Mouse (Mus musculus): Measurements from ENCODE around the gene Ttc13. TPM values are rescaled to one million over a fixed set of nuclear protein-coding genes. Genes with fewer than 3 reads are reported as not detected.
A peak's percentile ranks its signal among the peaks of the same experiment; 100 is the strongest.

Ttc13 gene
- polyA plus RNA-seq, 1 experiment from 2014 or later = 29.0 TPM

GRCm38 (mm10) chr8:124658415-124658814, 63.4 kb downstream of the Ttc13 start:
- 25% methylated on average over 2 of the region's 2 CpGs for WGBS
- DNase-seq (ENCODE audit: low spot score) (no peak), ATAC-seq (replicated peaks; ENCODE audit: low FRiP score, low read depth) (no peak)
- Histone ChIP-seq H3K9ac (ENCODE audit: low read depth, low read length) (no peak overlapping the region), H3K9me3 (replicated peaks; ENCODE audit: low read length) (no peaks in the 10 kb centered on the region), H3K27ac (no peak overlapping the region), H3K36me3 (ENCODE audit: insufficient read depth, low read length) (no peaks in the 10 kb centered on the region), H3K4me3 (replicated peaks; ENCODE audit: low read depth, low read length) (no peak overlapping the region), H3K4me1 (replicated peaks; ENCODE audit: insufficient read depth, low read length) (peaks cover 31% of the 10 kb centered on the region), H3K4me2 (ENCODE audit: low read length) (0 out of 2 replicates have a peak overlapping the region, but pooled peaks have one; percentile 3), H3K27me3 (ENCODE audit: insufficient read depth, low read length) (no peaks in the 10 kb centered on the region)
- TF ChIP-seq CTCF (IDR thresholded peaks at IDR 0.05; ENCODE audit: low read depth) = no peak

GRCm38 (mm10) chr8:124657961-124658360, 63.8 kb downstream of the Ttc13 start:
- ATAC-seq (replicated peaks; ENCODE audit: low FRiP score, low read depth) (no peak), DNase-seq (ENCODE audit: low spot score) (no peak)
- WGBS = 79% methylated on average over 7 of the region's 7 CpGs
- Histone ChIP-seq H3K27ac (no peak overlapping the region), H3K4me1 (replicated peaks; ENCODE audit: insufficient read depth, low read length) (peaks cover 35% of the 10 kb centered on the region), H3K27me3 (ENCODE audit: insufficient read depth, low read length) (no peaks in the 10 kb centered on the region), H3K9me3 (replicated peaks; ENCODE audit: low read length) (no peaks in the 10 kb centered on the region), H3K4me2 (ENCODE audit: low read length) (no peak overlapping the region), H3K36me3 (ENCODE audit: insufficient read depth, low read length) (no peaks in the 10 kb centered on the region), H3K9ac (ENCODE audit: low read depth, low read length) (no peak overlapping the region), H3K4me3 (replicated peaks; ENCODE audit: low read depth, low read length) (no peak overlapping the region)
- no peak for TF ChIP-seq CTCF (IDR thresholded peaks at IDR 0.05; ENCODE audit: low read depth)

- H3K9me3 ChIP-seq (replicated peaks; ENCODE audit: low read length) = no peaks in the 10 kb centered on the region
- no peak overlapping the region for H3K4me3 ChIP-seq (replicated peaks; ENCODE audit: low read depth, low read length)
- TF ChIP-seq CTCF (IDR thresholded peaks at IDR 0.05; ENCODE audit: low read depth) = 0 out of 2 replicates have a peak, but pooled peaks have one; percentile 10
- DNase-seq (ENCODE audit: low spot score) (peak; percentile 74), ATAC-seq (replicated peaks; ENCODE audit: low FRiP score, low read depth) (peak; percentile 60)
- no peaks in the 10 kb centered on the region for H3K27me3 ChIP-seq (ENCODE audit: insufficient read depth, low read length)
- WGBS = 35% methylated on average over 28 of the region's 28 CpGs
- 0 out of 2 replicates have a peak overlapping the region, but pooled peaks have one; percentile 27 for H3K9ac ChIP-seq (ENCODE audit: low read depth, low read length)
- peaks cover 42% of the 10 kb centered on the region for H3K4me1 ChIP-seq (replicated peaks; ENCODE audit: insufficient read depth, low read length)
- H3K4me2 ChIP-seq (ENCODE audit: low read length) = peak overlapping the region; percentile 27
- no peaks in the 10 kb centered on the region for H3K36me3 ChIP-seq (ENCODE audit: insufficient read depth, low read length)
- H3K27ac ChIP-seq = peak overlapping the region; percentile 54
These were observed 68.0 kb downstream of the Ttc13 start for GRCm38 (mm10) chr8:124653568-124654475.

GRCm38 (mm10) chr8:124652546-124652945, 69.2 kb downstream of the Ttc13 start:
- DNase-seq (ENCODE audit: low spot score) = peak; percentile 90
- H3K9ac ChIP-seq (ENCODE audit: low read depth, low read length) = no peak overlapping the region
- ATAC-seq (replicated peaks; ENCODE audit: low FRiP score, low read depth) = peak; percentile 52; the same call in 1 of the 2 replicates
- no peak overlapping the region for H3K4me2 ChIP-seq (ENCODE audit: low read length)
- no peaks in the 10 kb centered on the region for H3K36me3 ChIP-seq (ENCODE audit: insufficient read depth, low read length)
- H3K27ac ChIP-seq = peak overlapping the region; percentile 54
- no peaks in the 10 kb centered on the region for H3K9me3 ChIP-seq (replicated peaks; ENCODE audit: low read length)
- peaks cover 33% of the 10 kb centered on the region for H3K4me1 ChIP-seq (replicated peaks; ENCODE audit: insufficient read depth, low read length)
- no peak overlapping the region for H3K4me3 ChIP-seq (replicated peaks; ENCODE audit: low read depth, low read length)
- TF ChIP-seq CTCF (IDR thresholded peaks at IDR 0.05; ENCODE audit: low read depth) = no peak
- no peaks in the 10 kb centered on the region for H3K27me3 ChIP-seq (ENCODE audit: insufficient read depth, low read length)
- WGBS = 12% methylated on average over 4 of the region's 4 CpGs

GRCm38 (mm10) chr8:124651776-124652175, 70.0 kb downstream of the Ttc13 start:
- no peaks in the 10 kb centered on the region for H3K9me3 ChIP-seq (replicated peaks; ENCODE audit: low read length)
- no peak for ATAC-seq (replicated peaks; ENCODE audit: low FRiP score, low read depth)
- WGBS = 82% methylated on average over 20 of the region's 20 CpGs
- no peaks in the 10 kb centered on the region for H3K36me3 ChIP-seq (ENCODE audit: insufficient read depth, low read length)
- no peak overlapping the region for H3K4me3 ChIP-seq (replicated peaks; ENCODE audit: low read depth, low read length)
- H3K9ac ChIP-seq (ENCODE audit: low read depth, low read length) = no peak overlapping the region
- peaks cover 33% of the 10 kb centered on the region for H3K4me1 ChIP-seq (replicated peaks; ENCODE audit: insufficient read depth, low read length)
- no peak for TF ChIP-seq CTCF (IDR thresholded peaks at IDR 0.05; ENCODE audit: low read depth)
- no peaks in the 10 kb centered on the region for H3K27me3 ChIP-seq (ENCODE audit: insufficient read depth, low read length)
- H3K27ac ChIP-seq = no peak overlapping the region; the same call in 1 of the 2 replicates
- no peak for DNase-seq (ENCODE audit: low spot score)
- H3K4me2 ChIP-seq (ENCODE audit: low read length) = no peak overlapping the region

- 0 out of 2 replicates have a peak overlapping the region, but pooled peaks have one; percentile 23 for H3K9ac ChIP-seq (ENCODE audit: low read depth, low read length)
- no peaks in the 10 kb centered on the region for H3K27me3 ChIP-seq (ENCODE audit: insufficient read depth, low read length)
- ATAC-seq (replicated peaks; ENCODE audit: low FRiP score, low read depth) (no peak), DNase-seq (ENCODE audit: low spot score) (no peak)
- no peak overlapping the region for H3K4me3 ChIP-seq (replicated peaks; ENCODE audit: low read depth, low read length)
- no peaks in the 10 kb centered on the region for H3K36me3 ChIP-seq (ENCODE audit: insufficient read depth, low read length)
- peaks cover 40% of the 10 kb centered on the region for H3K4me1 ChIP-seq (replicated peaks; ENCODE audit: insufficient read depth, low read length)
- TF ChIP-seq CTCF (IDR thresholded peaks at IDR 0.05; ENCODE audit: low read depth) = no peak
- no peaks in the 10 kb centered on the region for H3K9me3 ChIP-seq (replicated peaks; ENCODE audit: low read length)
- no peak overlapping the region for H3K4me2 ChIP-seq (ENCODE audit: low read length)
- H3K27ac ChIP-seq = no peak overlapping the region
These were observed 73.5 kb downstream of the Ttc13 start for GRCm38 (mm10) chr8:124648311-124648710.

All from kidney, postnatal 0 days (tissue).